Mouse (Mus musculus) heart, postnatal 36 days (tissue): ENCODE data around the gene Arhgap15. TPM values are rescaled to one million over a fixed set of nuclear protein-coding genes. Genes with fewer than 3 reads are reported as not detected.

Experiments
- DNase-seq, 2 experiments: peaks; one replicate each; pipeline ENCODE4 v3.0.0; 2021 to 2022
- intact Hi-C: fragments of 180-260 bp; cut with DNase I; formaldehyde crosslinking; loops from one replicate; pipeline ENCODE4 v1.15.1; 2025
- total RNA-seq, 2 experiments: library from RNA; stranded (reverse); gene quantifications; 2 replicates each; pipeline ENCODE4 v1.2.3; 2021

The Arhgap15 gene
- total RNA-seq, 2 experiments from 2014 or later = 0.86 to 0.92 TPM

- no peak for DNase-seq
- intact Hi-C loops = loop anchor here (10.0 kb wide), 1 partner anchor 241 kb away; no protein-coding TSS in a partner anchor
Measured at GRCm38 (mm10) chr2:44334006-44334405, 585.4 kb downstream of the Arhgap15 start.

DNA sequence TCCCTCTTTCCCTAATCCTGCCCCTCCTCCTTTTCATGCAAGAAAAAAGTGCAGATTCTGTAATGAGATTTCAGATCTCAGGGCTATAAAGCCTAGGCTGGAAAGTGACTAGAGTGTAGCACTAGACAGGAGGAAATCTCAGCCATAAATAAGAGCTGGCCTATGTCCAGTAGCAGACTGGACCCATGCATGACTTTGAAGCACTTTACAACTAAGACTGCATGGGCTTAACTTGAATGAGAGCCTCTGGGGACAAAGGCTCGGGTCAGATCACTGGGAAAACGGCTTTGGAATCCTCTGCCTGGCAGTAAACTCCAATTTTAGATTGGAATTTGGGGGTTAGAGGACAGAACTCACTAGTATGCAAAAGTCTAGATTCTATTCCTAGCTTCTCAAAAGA lies 585.9 kb downstream of the Arhgap15 start:
- intact Hi-C loops = loop anchor here (10.0 kb wide), 1 partner anchor 240 kb away; no protein-coding TSS in a partner anchor
- no peak for DNase-seq

GRCm38 (mm10) chr2:44336720-44337354 lies 588.2 kb downstream of the Arhgap15 start:
- intact Hi-C loops = loop anchor here (10.0 kb wide), 1 partner anchor 238 kb away; no protein-coding TSS in a partner anchor
- DNase-seq = no peak

- DNase-seq = no peak
Measured at GRCm38 (mm10) chr2:44338467-44338866, 589.8 kb downstream of the Arhgap15 start.

DNA sequence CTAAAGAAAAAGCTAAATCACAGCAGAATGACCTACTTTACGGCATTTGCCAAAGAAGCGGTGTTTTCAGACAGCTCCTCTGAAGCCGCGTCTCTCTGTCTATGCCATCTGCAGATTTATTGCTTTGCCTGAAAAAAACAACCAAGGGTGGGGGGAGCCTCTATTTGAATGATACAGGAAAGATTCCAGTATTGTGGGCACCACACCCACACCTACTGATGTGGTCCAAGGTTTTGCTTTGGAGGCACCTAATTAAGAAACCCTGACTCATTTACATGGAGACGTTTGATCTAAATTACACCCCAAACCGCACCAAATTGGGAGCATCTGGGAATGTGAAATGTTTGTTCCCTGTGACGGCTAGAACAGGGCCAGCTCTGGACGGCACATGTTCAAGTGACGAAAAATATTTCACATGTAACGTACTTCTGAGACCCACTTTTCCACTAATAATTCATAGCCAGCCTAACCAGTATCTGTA lies 592.5 kb downstream of the Arhgap15 start:
- no peak for DNase-seq
- intact Hi-C loops = no loop called here

More at GRCm38 (mm10) chr2:44338467-44338866, 589.8 kb downstream of the Arhgap15 start:
- intact Hi-C loops = loop anchor here (10.0 kb wide), 1 partner anchor 236 kb away; no protein-coding TSS in a partner anchor

GRCm38 (mm10) chr2:44344861-44345260 lies 596.2 kb downstream of the Arhgap15 start:
- no peak for DNase-seq
- intact Hi-C loops = no loop called here

DNA sequence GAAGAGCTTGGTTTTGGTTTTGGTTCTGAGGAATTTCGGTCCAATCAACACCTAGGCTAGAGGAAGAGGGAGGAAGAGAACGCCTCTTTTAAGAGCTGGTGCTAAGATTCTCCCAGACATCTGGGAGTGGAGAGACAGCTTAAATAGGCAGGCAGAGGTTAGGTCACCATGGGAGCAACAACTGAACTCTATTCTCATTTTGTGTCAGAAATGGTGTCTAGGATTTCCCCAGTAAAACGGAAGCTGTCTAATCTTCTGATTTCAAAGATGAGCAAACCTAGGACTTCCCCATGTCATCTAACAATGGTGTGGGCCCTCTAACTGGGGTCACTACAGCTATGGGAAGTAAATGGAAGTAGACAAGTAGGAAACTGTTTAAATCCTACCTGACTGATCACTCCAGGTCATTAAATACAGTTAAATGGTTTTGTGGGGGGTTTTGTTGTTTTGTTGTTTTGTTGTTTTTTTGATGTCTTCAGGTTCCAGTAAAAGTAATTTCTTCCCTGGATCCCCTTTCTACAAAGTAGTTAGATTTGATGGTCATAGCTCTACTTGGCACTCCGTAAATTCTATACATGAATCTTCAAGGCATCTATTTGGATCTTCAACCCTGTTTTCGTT lies 596.8 kb downstream of the Arhgap15 start:
- intact Hi-C loops = no loop called here
- DNase-seq = no peak

GRCm38 (mm10) chr2:44346184-44346583 lies 597.6 kb downstream of the Arhgap15 start:
- intact Hi-C loops = no loop called here
- no peak for DNase-seq

DNA sequence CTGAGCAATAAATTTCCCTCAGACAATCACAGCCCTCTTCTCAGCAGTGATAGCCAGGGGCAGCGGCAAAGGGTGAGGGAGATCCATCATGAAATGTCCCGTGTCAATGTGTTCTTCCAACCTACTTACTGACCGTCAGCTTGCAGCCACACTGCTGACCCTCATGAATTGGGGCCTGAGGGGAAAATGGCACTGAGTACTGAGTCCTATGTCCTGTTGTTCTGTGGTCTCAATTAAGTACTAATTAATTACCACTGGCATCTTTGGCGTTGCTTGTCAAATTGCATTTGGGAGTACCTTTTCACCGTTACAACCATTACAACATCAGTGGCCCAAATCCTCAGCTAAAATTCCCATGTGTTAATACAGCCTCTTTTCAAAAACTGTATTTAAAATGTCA lies 599.2 kb downstream of the Arhgap15 start:
- intact Hi-C loops = no loop called here
- no peak for DNase-seq

DNA sequence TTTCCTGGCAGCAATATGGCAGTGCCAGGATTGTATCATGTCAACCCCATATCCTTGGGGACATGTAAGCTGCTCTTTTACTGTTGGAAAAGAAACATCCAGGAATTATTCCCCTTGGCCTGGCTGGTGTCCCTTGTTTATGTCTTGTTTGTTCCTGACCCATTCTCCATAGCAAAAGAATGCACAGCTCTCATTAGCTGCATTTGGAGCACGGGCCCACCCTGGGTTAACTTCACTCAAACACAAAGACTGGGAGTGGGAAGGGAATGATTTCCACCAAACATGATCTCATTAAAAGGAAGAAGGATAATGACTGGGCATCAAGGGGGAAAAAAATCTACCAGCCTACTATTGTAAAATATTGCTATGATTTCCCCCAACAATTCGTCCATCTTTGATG lies 600.5 kb downstream of the Arhgap15 start:
- no peak for DNase-seq
- intact Hi-C loops = no loop called here

- intact Hi-C loops = no loop called here
- no peak for DNase-seq
Measured at GRCm38 (mm10) chr2:44352885-44353284, 604.3 kb downstream of the Arhgap15 start.

DNA sequence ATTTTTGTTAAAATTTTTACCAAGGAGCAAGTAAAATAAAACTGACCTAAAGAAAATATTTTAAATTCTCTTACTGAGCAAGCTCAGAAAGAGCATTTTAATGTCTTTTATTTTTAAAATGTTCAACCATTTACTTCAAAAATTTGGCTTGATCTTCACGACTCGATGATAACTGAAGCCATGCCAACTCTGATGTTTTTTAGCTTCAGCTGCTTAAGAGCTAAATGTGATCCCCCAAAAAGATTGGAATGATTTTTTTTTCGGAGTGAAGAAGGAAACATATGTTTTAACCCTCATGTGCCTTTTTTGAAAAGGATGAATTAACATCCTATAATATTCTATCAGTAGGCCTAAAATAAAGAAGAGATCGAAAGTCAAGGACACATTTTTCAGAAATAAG lies 605.0 kb downstream of the Arhgap15 start:
- intact Hi-C loops = no loop called here
- DNase-seq = no peak

DNA sequence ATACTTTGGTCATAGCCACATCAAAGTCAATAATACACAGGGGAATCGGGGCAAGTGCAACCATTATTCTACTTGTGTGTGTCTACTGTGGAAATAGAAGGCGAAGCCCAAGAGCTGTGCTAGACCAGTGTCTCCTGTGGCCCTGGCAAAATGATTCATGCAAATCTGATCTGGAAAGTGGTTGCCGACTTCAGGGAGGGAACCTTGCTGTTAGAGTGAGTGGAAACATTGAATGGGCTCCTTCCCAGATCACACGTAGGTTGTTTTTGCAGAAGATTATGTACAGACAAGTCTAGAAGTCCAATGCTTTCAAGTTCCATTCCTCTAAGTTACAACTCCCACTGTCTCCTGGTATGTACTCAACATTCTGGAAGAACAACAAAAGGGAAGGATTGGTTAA lies 606.2 kb downstream of the Arhgap15 start:
- intact Hi-C loops = no loop called here
- DNase-seq = no peak

- peak in 1 of 2 experiments; percentile 14 for DNase-seq
- intact Hi-C loops = no loop called here
Measured at GRCm38 (mm10) chr2:44355316-44355715, 606.7 kb downstream of the Arhgap15 start.

DNA sequence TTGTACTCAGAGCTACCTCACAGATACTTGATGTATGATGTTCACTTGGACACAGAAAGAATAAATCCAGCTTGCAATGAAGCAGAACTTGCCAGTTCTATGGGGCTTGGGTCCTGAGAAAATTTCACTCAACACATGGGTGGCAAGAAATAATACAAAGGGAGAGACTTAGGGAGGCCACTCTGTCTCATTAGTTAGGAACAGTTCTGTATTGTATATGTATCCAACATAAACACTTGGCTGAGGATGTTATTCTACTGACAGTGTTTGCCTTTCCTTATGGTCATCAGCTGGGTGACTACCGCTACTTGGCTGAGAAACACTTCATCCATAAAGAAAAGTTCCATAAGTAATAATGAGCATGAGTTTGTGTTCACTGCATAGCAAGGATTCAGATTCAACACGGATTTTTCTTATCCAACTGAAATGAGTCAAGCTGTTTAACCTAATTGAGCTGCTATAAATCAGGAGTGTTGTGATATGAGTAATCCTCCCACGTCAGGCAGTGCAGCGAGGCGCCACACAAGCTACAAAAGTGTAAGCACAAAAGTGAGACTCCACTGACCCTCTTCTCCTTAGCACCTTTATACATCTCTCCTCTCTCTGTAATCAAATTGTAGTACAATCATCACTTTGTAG lies 607.7 kb downstream of the Arhgap15 start:
- intact Hi-C loops = no loop called here
- DNase-seq = no peak

DNA sequence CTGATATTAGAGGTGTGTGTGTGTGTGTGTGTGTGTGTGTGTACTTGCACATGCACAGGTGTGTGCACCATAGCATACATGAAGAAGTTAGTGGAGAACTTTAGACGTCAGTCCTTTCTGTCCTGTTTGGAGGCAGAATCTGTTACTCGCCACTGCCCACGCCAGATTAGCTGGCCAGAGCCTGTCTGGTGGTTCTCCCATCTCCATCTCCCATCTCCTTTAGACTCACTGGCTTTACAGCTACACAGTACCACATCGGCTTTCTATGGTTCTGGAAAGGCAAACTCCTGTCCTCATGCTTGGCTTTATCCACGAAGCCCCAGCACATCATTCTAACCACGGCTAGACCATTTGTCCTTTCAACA lies 608.2 kb downstream of the Arhgap15 start:
- no peak for DNase-seq
- intact Hi-C loops = no loop called here

DNA sequence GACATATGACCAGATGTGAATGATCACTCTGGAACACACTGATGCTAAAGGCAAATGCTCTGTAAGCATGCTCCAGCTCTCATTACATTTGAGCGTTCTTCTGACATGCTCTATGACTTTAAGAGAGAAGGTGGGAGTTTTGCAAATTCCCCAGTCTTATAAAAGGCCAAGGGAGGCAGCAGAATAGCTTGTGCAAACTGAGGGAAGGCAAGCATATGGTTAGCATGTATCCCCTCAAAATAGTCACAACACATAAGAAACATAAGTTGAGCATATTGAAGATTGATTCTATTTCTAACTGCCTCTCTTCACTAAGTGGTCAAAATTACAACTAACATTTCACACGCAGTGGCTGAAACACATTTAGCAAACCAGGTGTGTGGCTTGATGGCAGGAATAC lies 631.6 kb downstream of the Arhgap15 start:
- intact Hi-C loops = no loop called here
- no peak for DNase-seq

- DNase-seq = no peak
- intact Hi-C loops = no loop called here
Measured at GRCm38 (mm10) chr2:44384541-44384940, 635.9 kb downstream of the Arhgap15 start.

DNA sequence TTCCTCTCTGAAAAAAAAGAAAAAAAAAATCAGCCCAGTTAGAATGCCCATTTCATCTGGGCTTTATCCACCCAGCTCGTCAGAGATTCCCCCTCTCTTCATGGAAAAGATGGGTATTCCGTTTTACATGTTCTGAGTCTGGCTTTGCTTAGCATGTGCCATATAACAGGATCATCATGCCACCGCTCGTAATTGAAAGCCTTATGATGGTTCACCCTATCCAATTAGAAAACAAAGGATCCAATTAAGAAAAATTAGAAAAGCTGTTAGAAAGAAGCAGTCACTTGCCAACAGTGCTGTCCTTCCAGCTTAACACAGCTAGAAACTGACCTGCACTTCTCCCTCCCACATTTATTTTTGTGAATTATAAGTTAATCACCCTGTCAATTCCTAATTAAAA lies 640.9 kb downstream of the Arhgap15 start:
- DNase-seq = no peak
- intact Hi-C loops = no loop called here

DNA sequence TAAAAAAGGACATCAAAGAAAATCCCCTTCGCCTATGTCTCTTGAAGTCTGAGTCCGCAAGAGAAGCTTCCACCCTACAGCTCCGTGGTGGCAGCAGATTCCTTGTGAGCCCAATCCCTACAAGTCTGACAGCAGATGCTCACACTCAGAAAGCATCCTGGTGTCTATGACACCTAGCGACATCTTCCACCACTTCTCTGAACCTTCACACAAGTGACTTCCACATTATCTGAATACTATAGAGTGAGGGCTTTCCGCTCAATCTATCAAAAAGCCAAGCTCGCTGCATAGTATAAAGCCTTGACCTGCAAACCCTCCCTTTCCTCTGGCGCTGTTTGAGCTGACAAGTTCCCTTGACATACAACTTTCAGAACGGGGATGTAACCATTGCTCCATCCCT lies 645.2 kb downstream of the Arhgap15 start:
- DNase-seq = no peak
- intact Hi-C loops = no loop called here

GRCm38 (mm10) chr2:44394956-44395501 lies 646.4 kb downstream of the Arhgap15 start:
- intact Hi-C loops = no loop called here
- no peak for DNase-seq
